Mouse (Mus musculus) heart, adult 8-10 months (tissue): ENCODE data around the gene Vps36. TPM values are rescaled to one million over a fixed set of nuclear protein-coding genes. Genes with fewer than 3 reads are reported as not detected.
A peak's percentile ranks its signal among the peaks of the same experiment; 100 is the strongest.

ENCODE experiments used
- DNase-seq: peaks from one replicate; pipeline ENCODE4 v3.0.0; 2022; ENCODE audit warnings: low spot score
- total RNA-seq, 4 experiments: library from RNA; stranded (reverse); gene quantifications; 2 replicates each; pipeline ENCODE4 v1.2.4; 2022

Gene Vps36
- 10 to 100 TPM; 20.1 to 22.2 (median 21.0) TPM for total RNA-seq

DNA sequence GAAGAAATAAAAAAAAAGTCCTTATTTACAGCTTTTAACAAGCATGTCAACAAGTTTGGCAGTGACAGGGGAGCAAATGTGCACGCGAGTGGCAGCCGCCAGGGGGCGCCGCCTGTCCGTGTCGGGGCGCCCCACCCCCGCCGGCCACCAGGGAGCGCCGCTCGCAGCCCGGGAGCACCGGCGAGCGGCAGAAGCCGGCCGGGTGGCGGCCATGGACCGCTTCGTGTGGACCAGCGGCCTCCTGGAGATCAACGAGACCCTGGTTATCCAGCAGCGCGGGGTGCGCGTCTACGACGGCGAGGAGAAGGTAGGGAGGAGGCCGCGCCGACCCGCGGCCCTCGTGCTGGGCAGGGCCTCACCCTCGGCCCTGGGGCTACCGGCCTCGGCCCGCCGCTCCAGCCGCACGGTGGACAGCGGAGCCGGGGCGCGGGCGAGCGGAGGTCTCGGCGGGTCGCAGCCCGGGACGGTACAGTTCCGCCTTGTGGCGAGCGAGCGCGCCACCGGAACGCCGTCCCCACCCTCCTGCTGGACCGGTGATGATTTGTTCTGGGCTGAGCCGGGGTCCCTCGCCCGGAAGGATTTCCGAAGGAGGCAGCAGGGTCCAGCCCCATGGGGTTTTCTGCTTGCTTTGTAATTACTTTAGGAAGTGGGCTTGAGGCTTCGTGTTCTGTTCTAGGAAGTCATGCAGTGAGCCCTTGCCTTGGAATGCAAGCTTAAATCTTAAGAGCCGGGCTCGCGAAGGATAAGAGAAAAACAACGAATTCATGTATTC is at the start of gene Vps36:
Gene Vps36 (plus strand): TSS at position 150 of the 772 bp plus-strand sequence.
- peak; percentile 86 for DNase-seq

DNA sequence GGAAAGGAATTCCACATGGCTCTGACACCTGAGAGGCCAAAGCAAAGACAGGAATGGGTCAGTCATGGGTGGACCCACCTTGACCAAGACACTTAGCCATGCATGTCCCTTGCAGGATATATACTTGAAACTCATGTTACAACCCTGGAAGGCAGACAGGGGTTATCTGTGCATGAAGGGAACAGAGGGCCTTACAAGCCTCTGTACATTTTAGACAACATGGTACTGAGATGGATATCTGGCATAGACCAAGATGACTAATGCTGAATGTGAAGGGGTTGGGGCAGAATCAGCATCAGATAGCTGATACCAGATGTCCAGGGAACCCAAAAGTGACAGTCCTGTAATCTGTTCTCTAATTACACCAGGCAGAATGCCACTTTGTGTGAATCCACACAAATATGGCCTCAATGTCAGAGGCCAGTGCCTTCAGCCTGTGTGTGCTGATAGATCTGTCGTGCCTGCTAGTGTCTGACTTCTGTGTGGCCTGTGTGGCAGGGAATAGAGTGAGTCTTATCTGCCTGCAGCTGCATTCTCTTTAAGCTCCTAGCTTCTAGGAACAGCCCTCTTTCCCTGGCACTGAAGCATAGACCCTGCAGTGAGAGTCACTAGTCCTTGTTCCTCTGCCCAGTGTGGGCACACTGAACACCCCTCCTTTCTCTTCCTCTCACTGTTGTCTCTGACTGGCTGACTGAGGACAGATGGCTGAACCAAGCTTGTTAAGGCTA is 48.7 kb upstream of the Vps36 start:
- DNase-seq, result no peak

GRCm38 (mm10) chr8:22145831-22146230 is 46.8 kb upstream of the Vps36 start:
- no peak for DNase-seq

GRCm38 (mm10) chr8:22147706-22148366 is 44.8 kb upstream of the Vps36 start:
- no peak for DNase-seq

DNA sequence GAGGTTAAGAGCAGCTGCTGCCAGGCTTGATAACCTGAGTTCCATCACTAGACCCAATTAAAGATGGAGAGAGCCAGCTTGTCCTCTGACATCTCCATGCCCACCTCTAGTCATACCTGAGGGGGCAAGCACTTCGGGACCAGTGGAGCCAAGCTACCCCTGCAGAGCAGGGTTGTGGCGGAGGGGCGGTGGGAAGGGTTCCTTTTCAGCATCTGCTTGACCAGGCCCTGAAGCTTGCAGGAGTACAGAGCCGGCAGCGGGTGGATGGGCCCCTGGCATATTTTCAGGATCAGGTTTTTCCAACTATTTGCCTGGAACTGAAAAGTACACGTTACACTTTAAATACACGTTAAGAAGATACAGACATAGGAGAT is 44.3 kb upstream of the Vps36 start:
- DNase-seq, result no peak

DNA sequence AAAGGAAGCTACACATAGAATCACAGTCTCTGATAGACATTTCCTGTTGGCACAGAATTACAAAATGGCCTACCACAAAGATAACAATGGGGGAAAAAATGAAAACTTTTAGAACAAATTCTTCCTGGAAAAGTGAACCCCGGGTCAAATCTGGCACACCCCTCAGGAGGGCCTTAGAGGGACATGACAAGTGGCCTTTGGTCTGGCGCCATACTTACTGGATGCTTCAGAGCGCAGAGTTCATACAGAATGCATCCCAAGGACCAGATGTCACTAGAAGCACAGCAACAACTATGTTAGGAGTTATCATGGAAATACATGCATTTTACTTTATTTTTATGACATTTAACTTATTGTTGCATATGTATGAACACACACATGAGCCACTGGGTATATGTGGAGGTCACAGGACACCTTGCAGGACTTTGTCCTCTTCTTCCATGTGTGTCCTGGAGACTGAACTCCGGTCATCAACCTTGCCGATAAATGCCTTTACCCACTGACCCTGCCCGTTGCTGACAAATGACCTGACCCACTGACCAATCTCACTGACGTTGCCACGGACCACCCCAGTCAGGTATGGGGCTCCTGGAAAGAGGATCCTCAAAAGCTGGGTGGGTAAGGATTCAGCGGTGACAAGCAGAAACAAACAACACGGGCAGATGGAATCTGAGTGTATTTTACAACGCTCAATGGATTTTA is 42.8 kb upstream of the Vps36 start:
- DNase-seq, result no peak

DNA sequence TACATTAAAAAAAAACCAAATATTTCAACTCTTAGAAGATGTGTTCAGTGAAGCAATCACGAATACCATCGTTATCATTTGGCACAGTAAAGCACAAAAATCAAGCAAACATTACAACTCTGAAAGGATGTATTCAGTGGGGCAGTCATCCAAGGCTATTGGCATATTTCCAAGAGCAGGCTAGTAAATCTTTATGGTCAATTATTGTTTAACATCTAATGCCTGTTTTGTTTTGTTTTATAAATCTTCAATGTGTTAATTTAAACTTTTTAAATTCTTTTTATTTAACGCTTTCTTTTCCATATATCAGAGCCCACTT is 42.3 kb upstream of the Vps36 start:
- no peak for DNase-seq

- no peak for DNase-seq
Observed at GRCm38 (mm10) chr8:22162206-22162605, 30.4 kb upstream of the Vps36 start.

DNA sequence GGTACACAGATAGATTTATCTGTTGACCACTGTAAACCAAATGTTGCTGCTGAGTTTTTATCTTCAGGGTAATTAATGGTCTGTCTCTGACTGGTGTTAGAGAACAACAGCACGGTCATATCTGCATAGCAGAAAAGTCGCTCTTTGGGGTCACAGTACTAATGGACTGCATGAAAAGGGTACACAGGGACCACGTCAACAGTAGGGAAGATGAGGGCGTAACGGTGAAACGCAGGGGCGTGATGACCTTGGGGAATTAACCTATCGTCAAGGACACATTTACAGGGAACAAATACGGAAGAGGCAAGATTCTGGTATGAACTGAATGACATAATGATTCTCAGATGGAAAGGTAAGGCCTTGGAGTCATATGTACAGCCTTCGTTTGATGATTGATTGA is 28.2 kb upstream of the Vps36 start:
- no peak for DNase-seq

DNA sequence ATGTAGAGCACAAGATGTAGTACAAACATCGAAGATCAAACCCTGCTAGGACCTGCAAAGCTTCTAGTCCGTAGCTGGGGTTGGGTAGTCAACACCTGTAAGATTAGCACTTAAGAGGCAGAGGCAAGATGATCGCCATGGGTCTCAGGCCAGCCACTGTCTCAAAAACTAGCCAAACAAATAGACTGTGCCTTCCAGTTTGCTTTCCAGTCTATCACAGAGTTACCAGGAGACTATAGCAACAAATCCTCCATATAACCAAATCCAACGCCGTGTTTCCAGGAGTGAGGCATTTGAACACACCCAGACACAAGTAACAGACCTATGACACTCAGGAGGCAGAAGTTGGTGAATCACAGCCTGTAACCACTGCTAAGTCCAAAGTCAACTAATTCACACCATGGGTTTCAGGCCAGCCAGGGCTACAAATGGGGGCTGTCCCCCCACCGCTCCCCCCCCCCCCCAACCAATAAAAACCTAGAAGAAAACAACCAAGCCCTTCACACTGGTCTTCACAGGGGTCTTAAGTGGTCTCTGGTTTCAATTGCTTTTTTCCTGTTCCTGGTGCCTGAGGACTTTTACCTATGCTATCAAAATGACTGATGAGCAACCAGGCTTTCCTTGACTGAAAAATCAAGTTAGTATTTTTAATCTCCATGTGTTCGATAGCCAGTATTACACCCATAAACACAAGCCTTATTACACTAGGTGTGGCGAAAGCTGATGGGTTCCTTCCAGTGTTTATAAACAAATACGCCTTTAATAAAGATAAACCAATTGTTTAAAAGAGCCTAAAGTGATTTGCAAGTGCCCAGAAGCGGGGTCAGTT is 27.1 kb upstream of the Vps36 start:
- DNase-seq, result no peak

GRCm38 (mm10) chr8:22166080-22166603 is 26.5 kb upstream of the Vps36 start, which contains the start of gene Nek3:
TSS of gene Nek3 (minus strand) at chr8:22166435.
- peak; percentile 73 for DNase-seq

GRCm38 (mm10) chr8:22169167-22169566 is 23.4 kb upstream of the Vps36 start:
- DNase-seq, result no peak

- DNase-seq, result no peak
Observed at GRCm38 (mm10) chr8:22175966-22176365, 16.6 kb upstream of the Vps36 start.

GRCm38 (mm10) chr8:22184884-22185283 is 7.7 kb upstream of the Vps36 start:
- no peak for DNase-seq

- DNase-seq, result peak; percentile 84
Observed at GRCm38 (mm10) chr8:22185431-22186397, 6.9 kb upstream of the Vps36 start, which contains the start of gene Ckap2. TSS of gene Ckap2 (minus strand) at chr8:22185819.

GRCm38 (mm10) chr8:22193432-22194010 is 912 bp downstream of the Vps36 start:
- DNase-seq, result no peak

- DNase-seq, result no peak
Observed at GRCm38 (mm10) chr8:22197914-22198313, 5.3 kb downstream of the Vps36 start.

- DNase-seq, result no peak
Observed at GRCm38 (mm10) chr8:22199481-22199880, 6.9 kb downstream of the Vps36 start.

DNA sequence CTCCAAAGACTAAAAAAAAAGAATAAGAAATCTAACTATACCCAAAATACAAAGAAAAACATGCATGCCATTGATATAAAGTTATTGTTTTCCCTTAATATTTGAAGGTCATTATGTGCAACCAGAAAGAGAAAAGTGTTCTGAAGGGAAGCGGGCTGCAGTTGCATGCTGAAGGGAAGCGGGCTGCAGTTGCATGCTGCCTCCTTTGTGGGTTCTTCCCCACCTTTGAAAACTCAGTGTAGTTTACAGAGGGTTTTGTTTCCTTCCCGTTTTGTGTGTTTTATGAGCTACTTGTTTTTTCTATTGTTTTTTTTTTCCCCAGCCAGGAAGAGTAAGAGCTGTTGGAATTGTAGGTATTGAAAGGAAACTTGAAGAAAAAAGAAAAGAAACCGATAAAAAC is 14.9 kb downstream of the Vps36 start:
- no peak for DNase-seq
